Mouse (Mus musculus): Measurements from ENCODE around the gene Lrrc3.
A peak's percentile ranks its signal among the peaks of the same experiment; 100 is the strongest.
"Not testable (repeated sequence)": the region's sequence is repeated elsewhere in the genome, so short reads cannot be mapped to it uniquely, and the experiment has no call there.

Lrrc3 gene

GRCm38 (mm10) chr10:77902211-77902893 is at the start of gene Lrrc3:
Gene Lrrc3 (minus strand): TSS chr10:77902536.
- DNase-seq (ENCODE audit: low spot score in 2 of 2), result peak in 1 of 2 experiments; percentile 52

- not testable (repeated sequence) for DNase-seq (ENCODE audit: low spot score in 2 of 2)
These were observed 48.1 kb upstream of the Lrrc3 start for GRCm38 (mm10) chr10:77950468-77950867.

GRCm38 (mm10) chr10:77939685-77940084 is 37.3 kb upstream of the Lrrc3 start:
- no peak for DNase-seq (ENCODE audit: low spot score in 2 of 2)

GRCm38 (mm10) chr10:77927375-77927774 is 25.0 kb upstream of the Lrrc3 start:
- DNase-seq (ENCODE audit: low spot score in 2 of 2), result no peak

GRCm38 (mm10) chr10:77926140-77926539 is 23.8 kb upstream of the Lrrc3 start:
- peak in 1 of 2 experiments; percentile 47 for DNase-seq (ENCODE audit: low spot score in 2 of 2)

GRCm38 (mm10) chr10:77922681-77923080 is 20.3 kb upstream of the Lrrc3 start:
- no peak for DNase-seq (ENCODE audit: low spot score in 2 of 2)

- DNase-seq (ENCODE audit: low spot score in 2 of 2), result no peak
These were observed 18.7 kb upstream of the Lrrc3 start for GRCm38 (mm10) chr10:77921009-77921408.

- DNase-seq (ENCODE audit: low spot score in 2 of 2), result peak in 1 of 2 experiments; percentile 35
These were observed 14.4 kb upstream of the Lrrc3 start for GRCm38 (mm10) chr10:77916636-77917335.

- DNase-seq (ENCODE audit: low spot score in 2 of 2), result no peak
These were observed 11.0 kb upstream of the Lrrc3 start for GRCm38 (mm10) chr10:77913292-77913691.

- DNase-seq (ENCODE audit: low spot score in 2 of 2), result no peak
These were observed 10.3 kb upstream of the Lrrc3 start for GRCm38 (mm10) chr10:77912605-77913004.

- peak; percentile 56 to 68 for DNase-seq (ENCODE audit: low spot score in 2 of 2)
These were observed 769 bp upstream of the Lrrc3 start for GRCm38 (mm10) chr10:77902894-77903715.

- no peak for DNase-seq (ENCODE audit: low spot score in 2 of 2)
These were observed 495 bp downstream of the Lrrc3 start for GRCm38 (mm10) chr10:77901871-77902210.

GRCm38 (mm10) chr10:77900903-77901818 is 1.2 kb downstream of the Lrrc3 start:
- no peak for DNase-seq (ENCODE audit: low spot score in 2 of 2)

- DNase-seq (ENCODE audit: low spot score in 2 of 2), result no peak
These were observed 2.2 kb downstream of the Lrrc3 start for GRCm38 (mm10) chr10:77900126-77900525.

GRCm38 (mm10) chr10:77895562-77895961 is 6.8 kb downstream of the Lrrc3 start:
- no peak for DNase-seq (ENCODE audit: low spot score in 2 of 2)

- DNase-seq (ENCODE audit: low spot score in 2 of 2), result no peak
These were observed 11.3 kb downstream of the Lrrc3 start for GRCm38 (mm10) chr10:77890987-77891565.

GRCm38 (mm10) chr10:77886007-77886747 is 16.2 kb downstream of the Lrrc3 start:
- no peak for DNase-seq (ENCODE audit: low spot score in 2 of 2)

- no peak for DNase-seq (ENCODE audit: low spot score in 2 of 2)
These were observed 19.8 kb downstream of the Lrrc3 start for GRCm38 (mm10) chr10:77882553-77882952.

GRCm38 (mm10) chr10:77880305-77880704 is 22.0 kb downstream of the Lrrc3 start:
- DNase-seq (ENCODE audit: low spot score in 2 of 2), result no peak

- DNase-seq (ENCODE audit: low spot score in 2 of 2), result peak in 1 of 2 experiments; percentile 29
These were observed 23.4 kb downstream of the Lrrc3 start for GRCm38 (mm10) chr10:77878985-77879384.

All from frontal cortex, postnatal 14 days (tissue).